Mouse (Mus musculus) left cerebral cortex, postnatal 4 days (tissue): ENCODE measurements around the gene Llcfc1. TPM values are rescaled to one million over a fixed set of nuclear protein-coding genes. Genes with fewer than 3 reads are reported as not detected.

ENCODE experiments used
- DNase-seq: peaks from one replicate; pipeline ENCODE4 v3.0.0-alpha.2; 2022
- intact Hi-C: fragments of 180-260 bp; cut with DNase I; formaldehyde crosslinking; loops from one replicate; pipeline ENCODE4 v1.15.1; 2025
- total RNA-seq, 2 experiments: library from RNA; stranded (reverse); gene quantifications; 2 replicates each; pipeline ENCODE4 v1.2.3; 2021

Gene Llcfc1
- total RNA-seq, 2 experiments from 2014 or later: not detected

- intact Hi-C loops: no loop called here
- DNase-seq: no peak
These were observed 18.7 kb downstream of the Llcfc1 start for GRCm38 (mm10) chr6:41702928-41703327.

GRCm38 (mm10) chr6:41704123-41704522 is 19.9 kb downstream of the Llcfc1 start, which contains the start of gene Kel:
Gene Kel, minus strand, starts transcription at chr6:41704339.
- intact Hi-C loops: no loop called here
- no peak for DNase-seq

DNA sequence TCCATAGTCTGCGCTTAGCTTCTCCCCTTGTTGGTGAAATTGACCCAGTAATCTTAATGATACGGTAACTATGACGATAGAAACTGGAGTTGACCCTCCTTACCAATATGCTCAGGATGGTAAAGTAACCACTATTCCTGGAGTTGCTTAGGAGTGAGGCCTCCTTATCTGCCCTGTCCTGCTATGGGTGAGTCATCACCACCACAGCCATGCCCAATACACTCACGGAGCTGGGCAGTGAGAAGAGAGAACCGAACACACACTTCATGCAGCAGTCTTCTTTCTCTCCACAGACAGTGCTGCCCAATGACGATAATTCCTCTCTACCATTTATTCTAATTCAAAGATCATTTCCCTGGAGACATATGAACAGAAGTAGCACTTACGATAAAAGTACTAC is 22.0 kb downstream of the Llcfc1 start:
- intact Hi-C loops: no loop called here
- DNase-seq: no peak

DNA sequence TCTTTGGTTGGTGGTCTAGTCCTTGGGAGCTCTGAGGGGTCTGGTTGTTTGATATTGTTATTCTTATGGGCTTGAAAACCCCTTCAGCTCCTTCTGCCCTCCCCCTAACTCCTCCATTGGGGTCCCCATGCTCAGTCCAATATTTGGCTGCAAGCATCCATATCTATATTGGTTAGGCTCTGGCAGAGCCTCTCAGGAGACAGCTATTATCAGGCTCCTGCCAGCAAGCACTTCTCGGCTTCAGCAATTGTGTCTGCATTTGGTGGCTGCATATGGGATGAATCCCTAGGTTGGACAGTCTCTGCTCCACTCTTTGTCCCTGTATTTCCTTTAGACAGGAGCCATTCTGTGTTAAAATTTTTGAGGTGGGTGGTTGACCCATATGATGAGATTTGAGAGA is 26.1 kb downstream of the Llcfc1 start:
- DNase-seq: no peak
- intact Hi-C loops: no loop called here

DNA sequence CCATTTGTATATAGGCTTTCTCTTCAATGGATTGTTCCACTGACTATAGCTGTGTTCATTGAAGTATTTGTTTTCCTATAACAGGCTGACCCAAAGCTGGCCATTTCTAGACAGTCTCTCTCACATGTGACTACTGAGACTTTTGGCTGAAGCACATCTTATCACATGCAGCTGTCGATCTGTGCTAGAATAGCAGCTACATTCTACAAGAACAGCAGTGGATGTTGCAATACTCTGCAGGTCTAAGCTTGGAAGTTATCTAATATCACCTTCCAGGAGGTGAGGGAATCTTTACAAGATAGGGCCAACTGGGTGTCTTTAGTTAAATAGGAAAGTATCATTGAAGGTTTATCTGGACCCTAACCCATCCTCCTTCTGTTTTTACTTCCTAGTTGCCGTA is 37.2 kb downstream of the Llcfc1 start:
- intact Hi-C loops: no loop called here
- no peak for DNase-seq

GRCm38 (mm10) chr6:41727989-41728609 is 43.9 kb downstream of the Llcfc1 start:
- DNase-seq: no peak
- intact Hi-C loops: no loop called here

DNA sequence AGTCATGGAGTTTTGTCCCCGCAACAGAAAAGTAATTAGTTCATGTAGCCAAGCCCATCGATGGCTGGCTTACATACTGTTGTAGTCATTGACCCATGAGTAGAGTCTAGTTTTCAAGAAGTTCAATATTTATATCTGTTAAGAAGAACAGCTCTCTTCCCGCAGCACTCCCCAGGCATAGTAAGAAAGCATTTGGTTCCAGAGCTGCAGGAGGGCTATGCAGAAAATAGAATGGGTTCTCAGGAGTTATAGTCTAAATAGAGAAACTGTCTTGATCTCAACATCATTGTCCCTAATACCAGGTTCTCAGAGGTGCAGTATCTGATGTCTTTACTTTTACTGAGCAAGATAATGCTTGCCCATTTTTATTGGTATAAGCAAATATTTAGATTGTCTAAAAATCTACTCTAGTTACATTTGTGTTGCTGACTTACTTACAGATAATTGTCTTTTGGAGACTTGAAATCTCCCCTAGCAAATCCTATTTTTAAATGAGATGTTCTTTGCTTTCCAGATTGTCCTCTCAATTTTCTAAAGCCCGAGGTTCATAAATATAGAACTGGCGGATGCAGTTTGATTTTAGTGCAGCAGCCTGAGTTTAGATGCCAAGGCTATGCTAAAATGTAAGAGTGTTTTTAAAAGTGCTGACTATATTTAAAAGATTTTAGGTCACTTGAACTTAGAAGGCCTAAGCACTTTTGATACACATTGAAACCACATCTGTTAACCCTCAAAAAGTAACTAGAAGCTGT is 50.7 kb downstream of the Llcfc1 start:
- intact Hi-C loops: no loop called here
- no peak for DNase-seq

Other genes with a start within 250 kb of the Llcfc1 start
- not detected for gene Gm10334, start 238.3 kb upstream of the Llcfc1 start, total RNA-seq
- not detected for gene Prss1, start 225.5 kb upstream of the Llcfc1 start, total RNA-seq
- gene Prss2, start 162.6 kb upstream of the Llcfc1 start, total RNA-seq: not detected
- 100 to 1,000 TPM; 165 to 178 TPM for gene Ephb6, start 78.9 kb upstream of the Llcfc1 start, total RNA-seq
- gene Trpv6, start 48.0 kb upstream of the Llcfc1 start, total RNA-seq: under 1 TPM in 1 of 2 experiments, not detected in 1; 0.20 TPM
- not detected for gene Trpv5, start 3.7 kb upstream of the Llcfc1 start, total RNA-seq
- not detected for gene Kel, start 19.9 kb downstream of the Llcfc1 start, total RNA-seq
- not detected for gene Olfr459, start 90.7 kb downstream of the Llcfc1 start, total RNA-seq
- gene Pip, start 163.1 kb downstream of the Llcfc1 start, total RNA-seq: not detected
- gene Sval2, start 168.6 kb downstream of the Llcfc1 start, total RNA-seq: not detected